Mouse (Mus musculus) 3134 (cell line): ENCODE measurements at regions not wholly inside any gene's neighbourhood (a gene's known extent, or its start where the extent isn't known, plus 50 kb on each side); places are given as distances from the start of the nearest gene placed in this dataset.

Source experiments
- DNase-seq: peaks from one replicate; pipeline ENCODE4 v3.0.0-alpha.2; 2011; ENCODE audit warnings: low spot score; ENCODE audit not compliant: insufficient read length; ENCODE audit errors: extremely low read depth

- no peak for DNase-seq
These were observed 58.9 kb upstream of the Dcbld2 start for GRCm38 (mm10) chr16:58349354-58349753.

- DNase-seq = no peak
These were observed 58.4 kb upstream of the Dcbld2 start for GRCm38 (mm10) chr16:58349802-58350201.

GRCm38 (mm10) chr16:58352156-58352555, 56.1 kb upstream of the Dcbld2 start:
- peak; percentile 26 for DNase-seq

GRCm38 (mm10) chr16:58354551-58354950, 53.7 kb upstream of the Dcbld2 start:
- DNase-seq = no peak
